Mouse (Mus musculus): ENCODE measurements around the gene Fscn3. TPM values are rescaled to one million over a fixed set of nuclear protein-coding genes. Genes with fewer than 3 reads are reported as not detected.

Gene Fscn3
- polyA plus RNA-seq, 1 experiment = not detected

DNA sequence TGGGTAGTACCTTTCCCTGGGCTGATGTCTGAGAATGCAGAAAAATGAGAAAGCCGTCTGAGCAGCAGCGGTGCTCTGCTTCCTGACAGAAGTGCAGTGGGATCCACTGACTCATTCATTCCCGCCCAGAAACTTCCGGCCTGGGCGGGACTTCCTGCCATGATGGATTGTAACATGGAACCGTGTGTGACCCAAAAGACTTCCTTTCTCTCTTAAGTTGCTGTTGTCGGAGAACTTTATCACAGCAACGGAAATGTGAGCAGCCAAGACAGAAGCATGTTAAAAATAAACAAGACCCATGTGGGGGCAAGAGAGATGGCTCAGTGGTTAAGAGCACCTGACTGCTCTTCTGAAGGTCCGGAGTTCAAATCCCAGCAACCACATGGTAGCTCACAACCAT, 17.5 kb upstream of the Fscn3 start:
- H3K4me3 ChIP-seq (ENCODE audit: insufficient read depth, low read length) = 0 out of 2 replicates have a peak overlapping the region, but pooled peaks have one; percentile 5

GRCm38 (mm10) chr6:28411236-28411635, 16.4 kb upstream of the Fscn3 start:
- no peak for TF ChIP-seq POLR2A (IDR thresholded peaks at IDR 0.05; ENCODE audit: borderline replicate concordance, low read depth, low read length)
- TF ChIP-seq CTCF (IDR thresholded peaks at IDR 0.05; ENCODE audit: low read depth, low read length) = no peak
- no peak overlapping the region for H3K27ac ChIP-seq (ENCODE audit: insufficient read depth, low read depth, low read length)
- H3K4me3 ChIP-seq (ENCODE audit: insufficient read depth, low read length) = no peak overlapping the region
- H3K4me1 ChIP-seq (ENCODE audit: control insufficient read depth, insufficient read depth, low read length) = 0 out of 2 replicates have a peak, but pooled peaks cover 2% of the 10 kb centered on the region

More for the DNA sequence above, 17.5 kb upstream of the Fscn3 start:
- no peak overlapping the region for H3K27ac ChIP-seq (ENCODE audit: insufficient read depth, low read depth, low read length)
- 0 out of 2 replicates have a peak, but pooled peaks cover 2% of the 10 kb centered on the region for H3K4me1 ChIP-seq (ENCODE audit: control insufficient read depth, insufficient read depth, low read length)
- TF ChIP-seq CTCF (IDR thresholded peaks at IDR 0.05; ENCODE audit: low read depth, low read length) (no peak), POLR2A (IDR thresholded peaks at IDR 0.05; ENCODE audit: borderline replicate concordance, low read depth, low read length) (no peak)

DNA sequence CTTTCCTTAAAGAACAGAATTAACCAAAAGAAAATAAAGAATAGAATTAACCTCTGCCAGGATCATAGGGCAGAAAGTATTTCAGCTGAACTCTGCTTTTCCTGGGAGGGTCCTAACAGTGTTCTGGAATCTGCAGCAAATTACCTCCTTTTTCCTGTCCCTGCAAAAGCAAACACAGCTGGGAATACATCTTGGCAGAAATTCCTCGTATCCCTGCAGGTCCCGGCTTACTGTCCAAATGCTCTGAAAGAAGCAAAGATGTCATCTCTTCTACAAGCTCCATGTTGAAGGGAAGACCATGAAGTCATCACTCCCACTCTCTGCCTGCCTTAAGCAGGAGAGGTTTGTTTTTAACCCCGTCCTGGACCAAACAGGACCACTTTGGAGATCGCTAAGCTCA, 10.6 kb upstream of the Fscn3 start:
- Histone ChIP-seq H3K4me3 (ENCODE audit: insufficient read depth, low read length) (no peak overlapping the region), H3K27ac (ENCODE audit: insufficient read depth, low read depth, low read length) (no peak overlapping the region), H3K4me1 (ENCODE audit: control insufficient read depth, insufficient read depth, low read length) (peaks cover 11% of the 10 kb centered on the region)
- TF ChIP-seq CTCF (IDR thresholded peaks at IDR 0.05; ENCODE audit: low read depth, low read length) (no peak), POLR2A (IDR thresholded peaks at IDR 0.05; ENCODE audit: borderline replicate concordance, low read depth, low read length) (no peak)

- TF ChIP-seq CTCF (IDR thresholded peaks at IDR 0.05; ENCODE audit: low read depth, low read length) (no peak), POLR2A (IDR thresholded peaks at IDR 0.05; ENCODE audit: borderline replicate concordance, low read depth, low read length) (no peak)
Observed at GRCm38 (mm10) chr6:28418449-28418848, 9.1 kb upstream of the Fscn3 start.

GRCm38 (mm10) chr6:28419673-28420072, 7.9 kb upstream of the Fscn3 start:
- TF ChIP-seq CTCF (IDR thresholded peaks at IDR 0.05; ENCODE audit: low read depth, low read length) (no peak), POLR2A (IDR thresholded peaks at IDR 0.05; ENCODE audit: borderline replicate concordance, low read depth, low read length) (no peak)
- Histone ChIP-seq H3K4me1 (ENCODE audit: control insufficient read depth, insufficient read depth, low read length) (peaks cover 26% of the 10 kb centered on the region), H3K4me3 (ENCODE audit: insufficient read depth, low read length) (no peak overlapping the region), H3K27ac (ENCODE audit: insufficient read depth, low read depth, low read length) (no peak overlapping the region)

More at GRCm38 (mm10) chr6:28418449-28418848, 9.1 kb upstream of the Fscn3 start:
- Histone ChIP-seq H3K4me1 (ENCODE audit: control insufficient read depth, insufficient read depth, low read length) (peaks cover 21% of the 10 kb centered on the region), H3K4me3 (ENCODE audit: insufficient read depth, low read length) (no peak overlapping the region), H3K27ac (ENCODE audit: insufficient read depth, low read depth, low read length) (no peak overlapping the region)

DNA sequence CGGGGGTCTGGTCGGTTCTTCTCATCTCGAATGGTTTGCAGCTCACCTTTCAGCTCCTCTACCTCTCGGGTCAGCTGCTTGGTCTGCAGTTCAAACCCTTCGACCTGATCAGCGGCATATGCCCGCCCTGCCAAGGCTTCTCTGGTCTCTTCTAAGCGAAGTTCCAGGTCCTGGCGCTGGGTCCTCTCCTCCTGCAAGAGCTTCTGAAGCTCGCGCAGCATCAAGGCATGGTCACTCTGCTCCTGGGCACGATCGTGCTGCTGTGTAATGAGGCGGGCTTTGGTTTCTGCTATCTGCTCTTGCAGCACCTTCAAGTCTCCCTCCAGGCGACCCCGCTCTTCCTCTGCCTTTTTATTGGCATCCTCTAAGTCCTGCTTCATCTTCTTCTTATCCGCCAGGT, 7.2 kb upstream of the Fscn3 start:
- no peak for TF ChIP-seq POLR2A (IDR thresholded peaks at IDR 0.05; ENCODE audit: borderline replicate concordance, low read depth, low read length)
- H3K4me3 ChIP-seq (ENCODE audit: insufficient read depth, low read length) = peak overlapping the region; percentile 80
- peaks cover 26% of the 10 kb centered on the region for H3K4me1 ChIP-seq (ENCODE audit: control insufficient read depth, insufficient read depth, low read length)
- no peak overlapping the region for H3K27ac ChIP-seq (ENCODE audit: insufficient read depth, low read depth, low read length)

DNA sequence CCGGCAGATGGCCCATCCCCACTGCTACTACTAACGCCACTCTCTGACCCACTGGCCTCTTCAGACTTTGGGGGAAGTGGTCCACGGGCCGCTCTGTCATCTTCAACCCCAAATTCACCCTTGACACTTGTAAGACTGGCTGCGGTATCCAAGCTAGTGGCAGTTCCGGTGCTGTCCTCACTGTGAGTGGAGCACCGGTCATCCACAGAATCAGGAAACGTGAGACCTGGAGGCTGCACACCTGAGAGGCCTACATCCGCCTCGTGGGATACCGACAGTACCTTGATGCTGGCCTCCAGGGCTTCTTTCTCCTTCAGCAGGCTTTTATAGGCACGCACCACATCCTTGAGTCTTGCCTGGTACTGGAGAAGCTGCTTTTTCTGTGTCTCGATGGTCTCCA, 6.7 kb upstream of the Fscn3 start:
- TF ChIP-seq POLR2A (IDR thresholded peaks at IDR 0.05; ENCODE audit: borderline replicate concordance, low read depth, low read length) = no peak
- no peak for TF ChIP-seq CTCF (IDR thresholded peaks at IDR 0.05; ENCODE audit: low read depth, low read length)
- H3K4me1 ChIP-seq (ENCODE audit: control insufficient read depth, insufficient read depth, low read length) = peaks cover 26% of the 10 kb centered on the region
- no peak overlapping the region for H3K27ac ChIP-seq (ENCODE audit: insufficient read depth, low read depth, low read length)
- H3K4me3 ChIP-seq (ENCODE audit: insufficient read depth, low read length) = peak overlapping the region; percentile 80

DNA sequence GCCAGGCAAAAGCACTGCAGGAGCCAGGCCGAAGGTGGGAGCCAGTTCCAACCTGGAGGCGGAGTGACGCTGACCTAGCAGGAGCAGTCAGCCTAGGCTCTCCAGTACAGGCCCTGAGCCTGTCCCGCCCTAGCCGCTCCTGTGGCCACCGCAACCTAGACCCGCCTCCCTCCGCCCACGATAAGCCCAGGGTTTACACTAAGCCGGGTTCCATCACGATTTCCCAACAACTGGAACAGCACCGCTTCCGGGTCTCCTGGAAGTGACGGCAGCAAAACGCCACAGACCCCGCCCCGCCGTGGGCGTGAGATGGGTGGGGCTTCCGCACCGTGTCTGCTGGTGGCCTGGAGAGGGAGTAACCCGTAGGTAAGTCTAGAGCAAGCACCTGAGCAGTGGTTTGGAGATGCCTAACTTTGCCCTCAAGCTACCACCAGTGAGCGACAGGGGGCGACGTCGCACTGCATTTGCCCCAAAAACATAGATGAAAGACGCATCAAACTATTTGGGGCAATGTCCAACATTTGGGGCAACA, 6.1 kb upstream of the Fscn3 start:
- Histone ChIP-seq H3K4me3 (ENCODE audit: insufficient read depth, low read length) (peak overlapping the region; percentile 80), H3K27ac (ENCODE audit: insufficient read depth, low read depth, low read length) (no peak overlapping the region), H3K4me1 (ENCODE audit: control insufficient read depth, insufficient read depth, low read length) (peaks cover 26% of the 10 kb centered on the region)
- TF ChIP-seq CTCF (IDR thresholded peaks at IDR 0.05; ENCODE audit: low read depth, low read length) = no peak
- TF ChIP-seq POLR2A (IDR thresholded peaks at IDR 0.05; ENCODE audit: borderline replicate concordance, low read depth, low read length) = no peak

DNA sequence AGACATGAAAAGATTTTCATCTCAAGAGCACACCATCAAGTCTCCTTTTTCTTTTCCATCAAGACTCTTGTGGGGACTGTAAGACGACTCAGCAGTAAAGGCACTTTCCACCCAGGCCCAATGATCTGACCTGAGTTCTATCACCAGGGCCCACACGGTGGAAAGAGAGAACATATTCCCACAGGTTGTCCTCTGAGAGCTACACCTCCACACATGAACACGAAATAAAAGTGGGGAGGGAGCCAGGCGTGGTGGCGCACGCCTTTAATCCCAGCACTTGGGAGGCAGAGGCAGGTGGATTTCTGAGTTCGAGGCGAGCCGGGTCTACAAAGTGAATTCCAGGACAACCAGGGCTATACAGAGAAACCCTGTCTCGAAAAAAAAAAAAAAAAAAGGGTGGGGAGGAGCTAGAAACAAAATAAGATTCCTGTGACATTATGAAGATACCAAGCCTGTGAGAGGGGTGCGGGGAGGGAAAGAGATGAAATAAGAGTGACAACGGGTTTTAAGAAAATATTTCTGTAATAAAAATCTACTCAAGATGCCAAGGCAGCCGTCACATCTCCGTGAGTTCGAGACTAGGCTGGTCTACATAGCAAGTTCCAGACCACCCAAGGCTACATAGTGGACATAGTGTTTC, 4.8 kb upstream of the Fscn3 start:
- peaks cover 26% of the 10 kb centered on the region for H3K4me1 ChIP-seq (ENCODE audit: control insufficient read depth, insufficient read depth, low read length)
- no peak overlapping the region for H3K27ac ChIP-seq (ENCODE audit: insufficient read depth, low read depth, low read length)
- peak overlapping the region; percentile 20 for H3K4me3 ChIP-seq (ENCODE audit: insufficient read depth, low read length)
- TF ChIP-seq POLR2A (IDR thresholded peaks at IDR 0.05; ENCODE audit: borderline replicate concordance, low read depth, low read length) = no peak
- TF ChIP-seq CTCF (IDR thresholded peaks at IDR 0.05; ENCODE audit: low read depth, low read length) = no peak

DNA sequence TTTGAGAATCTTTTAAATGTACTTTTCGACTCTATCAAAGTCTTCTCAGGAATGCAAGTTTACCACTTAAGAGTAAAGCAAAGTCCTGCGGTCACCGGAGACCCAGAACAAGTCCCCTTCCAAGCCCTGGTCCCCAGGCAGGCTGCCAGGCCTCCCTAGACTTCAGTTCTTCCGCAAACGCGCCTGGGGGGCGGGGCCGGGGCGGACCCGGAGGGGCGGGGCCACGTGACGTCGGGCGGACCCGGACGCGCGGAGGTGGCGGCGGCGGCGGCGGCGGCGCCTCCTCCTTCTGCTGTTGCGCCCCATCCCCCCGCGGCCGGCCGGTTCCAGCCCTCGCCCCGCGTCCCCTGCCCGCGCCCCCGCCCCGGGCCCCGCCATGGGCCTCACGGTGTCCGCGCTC, 4.3 kb upstream of the Fscn3 start, which contains the start of gene Arf5:
Gene Arf5 (plus strand): TSS at position 248 of the 400 bp plus-strand sequence.
- peak within 1 kb of the TSS; percentile 23; the same call in 1 of the 2 replicates for H3K27ac ChIP-seq (ENCODE audit: insufficient read depth, low read depth, low read length)
- H3K4me3 ChIP-seq (ENCODE audit: insufficient read depth, low read length) = peak within 1 kb of the TSS; percentile 95
- TF ChIP-seq CTCF (IDR thresholded peaks at IDR 0.05; ENCODE audit: low read depth, low read length) (no peak), POLR2A (IDR thresholded peaks at IDR 0.05; ENCODE audit: borderline replicate concordance, low read depth, low read length) (no peak)
- H3K4me1 ChIP-seq (ENCODE audit: control insufficient read depth, insufficient read depth, low read length) = peaks cover 26% of the 10 kb centered on the region

Data from bone marrow macrophage, adult 2 months (primary cell).